Mouse (Mus musculus) forebrain, embryonic 10.5 days (tissue): ENCODE results near the gene Tor2a. TPM values are rescaled to one million over a fixed set of nuclear protein-coding genes. Genes with fewer than 3 reads are reported as not detected.

Source experiments
- DNase-seq: peaks from one replicate; pipeline ENCODE4 v3.0.0-alpha.2; 2017; ENCODE audit warnings: low spot score; ENCODE audit errors: extremely low spot score
- H3K27ac ChIP-seq: fragments of 300-500 bp; sonication (generic); 2 replicates; pipeline ENCODE4 v1.5.1; 2016; ENCODE audit warnings: mild to moderate bottlenecking
- H3K27me3 ChIP-seq: fragments of 300-500 bp; sonication (generic); 2 replicates; pipeline ENCODE4 v1.6.1; 2016; ENCODE audit warnings: mild to moderate bottlenecking; ENCODE audit not compliant: poor library complexity, severe bottlenecking
- H3K36me3 ChIP-seq: fragments of 300-500 bp; sonication (generic); replicated peaks from 2 replicates; pipeline ENCODE4 v1.6.1; 2016; ENCODE audit warnings: mild to moderate bottlenecking, moderate library complexity
- H3K4me1 ChIP-seq: fragments of 300-500 bp; sonication (generic); 2 replicates; pipeline ENCODE4 v1.6.1; 2016
- H3K4me3 ChIP-seq: fragments of 300-500 bp; sonication (generic); 2 replicates; pipeline ENCODE4 v1.5.1; 2016; ENCODE audit warnings: mild to moderate bottlenecking, moderate library complexity
- H3K9me3 ChIP-seq: fragments of 300-500 bp; sonication (generic); 2 replicates; pipeline ENCODE4 v1.6.1; 2016; ENCODE audit warnings: mild to moderate bottlenecking, moderate library complexity
- WGBS: fragments of 180-500 bp; shearing (Covaris S2); methylation state at CpG from one replicate; pipeline ENCODE4 v1.1.7; 2016; 5-methylcytosine and 5-hydroxymethylcytosine counted together
- polyA plus RNA-seq: library from polyadenylated mRNA; unstranded; fragments of >200 nt; fragmentation: Nextera tagmentation; extraction: Ambion mirVana; gene quantifications from 2 replicates; pipeline ENCODE4 v1.2.1, GENCODE M21; 2016

Gene Tor2a
- polyA plus RNA-seq, 1 experiment from 2014 or later = 54.0 TPM

DNA sequence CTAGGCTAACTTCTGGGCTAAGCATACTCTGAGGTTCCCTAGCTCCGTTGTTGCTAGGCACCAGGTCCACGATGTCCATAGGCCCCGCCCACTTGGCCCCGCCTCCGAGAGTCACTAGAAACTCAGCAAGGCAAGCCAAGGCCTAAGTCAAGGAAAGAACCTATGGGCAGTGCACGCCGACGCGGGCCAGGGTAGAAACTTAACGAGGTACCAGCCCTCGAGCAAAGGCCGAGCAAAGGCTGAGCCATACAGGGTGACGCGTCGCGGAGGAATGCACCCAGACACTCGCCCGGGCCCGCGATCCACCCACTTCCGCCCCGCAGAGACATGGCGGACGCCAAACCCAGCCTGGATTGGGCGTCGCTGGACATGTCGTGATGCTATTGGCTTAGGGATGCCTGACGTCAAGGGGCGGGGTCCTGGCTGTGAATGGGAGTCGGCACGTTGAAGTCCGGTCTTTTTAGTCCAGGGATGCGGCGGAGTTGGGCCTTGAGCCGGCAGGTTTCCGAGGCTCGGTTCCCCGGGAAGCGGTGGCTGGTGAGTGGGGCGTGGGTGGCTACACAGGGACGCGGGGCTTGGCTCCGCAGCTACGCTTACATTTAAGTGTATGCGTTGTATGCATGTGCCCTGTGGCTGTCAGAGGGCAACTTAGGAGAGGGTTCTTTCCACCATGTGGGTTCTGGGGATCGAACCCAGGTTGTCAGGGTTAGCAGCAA lies 18.5 kb downstream of the Tor2a start, which contains the start of the genes Ttc16 and Ptrh1:
TSS of gene Ttc16 (minus strand) at position 275 of the 716 bp plus-strand sequence.
TSS of gene Ptrh1 (plus strand) at position 428 of the 716 bp plus-strand sequence.
- H3K4me1 ChIP-seq = peaks cover 41% of the 10 kb centered on the region

GRCm38 (mm10) chr2:32776192-32776591 lies 19.2 kb downstream of the Tor2a start:
- no peaks in the 10 kb centered on the region for H3K9me3 ChIP-seq
- peak overlapping the region; percentile 73 for H3K4me3 ChIP-seq
- H3K27ac ChIP-seq = 0 out of 2 replicates have a peak overlapping the region, but pooled peaks have one; percentile 1
- H3K27me3 ChIP-seq = peaks cover 15% of the 10 kb centered on the region
- H3K4me1 ChIP-seq = peaks cover 40% of the 10 kb centered on the region
- WGBS = 22% methylated on average over 22 of the region's 22 CpGs
- no peak for DNase-seq
- no peaks in the 10 kb centered on the region for H3K36me3 ChIP-seq

More for the DNA sequence above, 18.5 kb downstream of the Tor2a start, which contains the start of the genes Ttc16 and Ptrh1:
- Histone ChIP-seq H3K27ac (peak within 1 kb of the TSS; percentile 85), H3K9me3 (no peaks in the 10 kb centered on the region), H3K27me3 (peaks cover 15% of the 10 kb centered on the region), H3K4me3 (peak within 1 kb of the TSS; percentile 73), H3K36me3 (no peaks in the 10 kb centered on the region)
- DNase-seq = peak; percentile 98
- under 1% methylated on average over 46 of the region's 46 CpGs for WGBS

- Histone ChIP-seq H3K4me1 (peaks cover 30% of the 10 kb centered on the region), H3K9me3 (no peaks in the 10 kb centered on the region), H3K27me3 (peaks cover 15% of the 10 kb centered on the region), H3K36me3 (no peaks in the 10 kb centered on the region), H3K27ac (no peak overlapping the region), H3K4me3 (no peak overlapping the region)
- 92% methylated on average over 6 of the region's 6 CpGs for WGBS
- no peak for DNase-seq
Measured at GRCm38 (mm10) chr2:32778081-32778480, 21.0 kb downstream of the Tor2a start.

DNA sequence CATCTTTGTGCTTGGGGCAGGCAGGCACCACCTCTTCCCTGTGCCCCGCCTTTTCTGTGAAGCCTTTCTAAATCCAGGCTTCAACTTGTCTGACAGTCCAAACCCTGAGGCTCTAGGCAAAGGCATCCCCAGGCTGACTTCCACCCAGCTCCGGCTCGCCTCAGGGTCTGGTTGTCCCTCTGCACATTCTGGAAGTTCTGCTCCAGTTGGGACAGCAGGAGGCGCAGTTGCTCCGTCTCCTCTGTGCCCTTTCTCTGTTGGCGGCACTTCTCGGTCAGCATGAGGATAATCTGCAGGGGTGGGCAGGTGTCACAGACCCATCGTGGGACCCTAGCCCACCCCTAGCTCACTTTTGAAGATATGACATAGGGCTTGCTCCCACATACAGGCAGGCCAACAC lies 22.1 kb downstream of the Tor2a start:
- H3K27ac ChIP-seq = no peak overlapping the region
- 20% methylated on average over 8 of the region's 8 CpGs for WGBS
- peaks cover 34% of the 10 kb centered on the region for H3K4me1 ChIP-seq
- H3K9me3 ChIP-seq = no peaks in the 10 kb centered on the region
- H3K4me3 ChIP-seq = no peak overlapping the region
- peaks cover 15% of the 10 kb centered on the region for H3K27me3 ChIP-seq
- no peaks in the 10 kb centered on the region for H3K36me3 ChIP-seq
- peak; percentile 57 for DNase-seq

GRCm38 (mm10) chr2:32779714-32780113 lies 22.7 kb downstream of the Tor2a start:
- no peak overlapping the region for H3K27ac ChIP-seq
- H3K9me3 ChIP-seq = no peaks in the 10 kb centered on the region
- peaks cover 15% of the 10 kb centered on the region for H3K27me3 ChIP-seq
- 87% methylated on average over 6 of the region's 6 CpGs for WGBS
- no peak for DNase-seq
- no peaks in the 10 kb centered on the region for H3K36me3 ChIP-seq
- peaks cover 38% of the 10 kb centered on the region for H3K4me1 ChIP-seq
- H3K4me3 ChIP-seq = no peak overlapping the region

DNA sequence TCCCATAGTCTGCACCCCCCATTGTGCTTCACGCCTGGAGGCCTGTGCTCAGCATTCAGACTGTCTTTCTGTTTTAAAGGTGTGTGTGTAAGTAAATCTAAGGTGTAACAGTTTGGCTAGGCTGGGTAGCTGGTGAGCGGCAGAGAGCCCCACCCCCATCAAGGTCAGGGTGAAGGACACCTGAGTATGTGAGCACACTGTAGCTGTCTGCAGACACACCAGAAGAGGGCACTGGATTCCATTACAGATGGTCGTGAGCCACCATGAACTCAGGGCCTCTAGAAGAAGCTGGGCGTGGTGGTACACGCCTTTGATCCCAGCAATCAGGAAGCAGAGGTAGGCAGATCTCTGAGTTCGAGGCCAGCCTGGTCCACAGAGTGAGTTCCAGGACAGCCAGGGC lies 24.7 kb downstream of the Tor2a start:
- Histone ChIP-seq H3K27me3 (peaks cover 8% of the 10 kb centered on the region), H3K9me3 (no peaks in the 10 kb centered on the region), H3K4me3 (no peak overlapping the region), H3K4me1 (peaks cover 20% of the 10 kb centered on the region), H3K27ac (no peak overlapping the region), H3K36me3 (no peaks in the 10 kb centered on the region)
- DNase-seq = no peak
- 84% methylated on average over 6 of the region's 6 CpGs for WGBS

DNA sequence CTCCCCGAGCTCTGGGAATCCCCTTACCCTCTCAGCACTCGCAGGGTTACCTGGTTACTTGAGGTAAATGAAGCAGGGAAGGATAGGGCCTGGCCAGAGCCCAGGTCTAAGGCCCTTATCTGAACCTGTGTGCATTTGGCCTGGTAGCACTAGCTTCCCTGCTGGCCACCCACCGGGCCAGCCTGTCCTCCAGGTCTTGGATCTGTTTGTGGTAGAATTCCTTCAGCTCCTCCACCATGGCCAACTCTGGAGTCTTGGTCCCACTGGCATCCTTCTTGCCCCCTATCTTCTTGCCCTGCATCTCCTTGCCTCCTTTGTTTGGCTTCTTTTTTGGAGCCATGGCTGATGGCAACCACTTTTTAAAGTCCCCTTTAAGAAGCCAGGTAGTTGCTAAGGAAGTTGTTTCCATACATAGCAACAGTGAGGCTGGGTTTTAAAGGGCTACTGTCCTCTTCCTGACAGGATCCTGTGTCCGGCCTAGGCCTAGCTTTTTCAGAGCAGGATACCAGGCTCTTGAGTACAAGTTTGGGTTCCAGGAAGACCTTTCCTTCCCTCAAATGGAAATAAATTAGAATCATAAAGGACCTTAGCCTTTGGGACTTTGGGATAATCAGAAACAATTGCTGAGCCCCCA lies 27.1 kb downstream of the Tor2a start, which contains the start of gene Cfap157:
TSS of gene Cfap157 (minus strand) at position 381 of the 634 bp plus-strand sequence.
- peaks cover 14% of the 10 kb centered on the region for H3K4me1 ChIP-seq
- H3K36me3 ChIP-seq = no peaks in the 10 kb centered on the region
- DNase-seq = no peak
- peak within 1 kb of the TSS; percentile 51; the same call in 1 of the 2 replicates for H3K27ac ChIP-seq
- no peaks in the 10 kb centered on the region for H3K9me3 ChIP-seq
- H3K27me3 ChIP-seq = no peaks in the 10 kb centered on the region; the same call in none of the 2 replicates
- no peak within 1 kb of the TSS for H3K4me3 ChIP-seq
- WGBS = 64% methylated on average over 4 of the region's 4 CpGs

GRCm38 (mm10) chr2:32787176-32787575 lies 30.1 kb downstream of the Tor2a start:
- no peaks in the 10 kb centered on the region for H3K27me3 ChIP-seq
- H3K36me3 ChIP-seq = 0 out of 2 replicates have a peak, but pooled peaks cover 3% of the 10 kb centered on the region
- 63% methylated on average over 6 of the region's 6 CpGs for WGBS

DNA sequence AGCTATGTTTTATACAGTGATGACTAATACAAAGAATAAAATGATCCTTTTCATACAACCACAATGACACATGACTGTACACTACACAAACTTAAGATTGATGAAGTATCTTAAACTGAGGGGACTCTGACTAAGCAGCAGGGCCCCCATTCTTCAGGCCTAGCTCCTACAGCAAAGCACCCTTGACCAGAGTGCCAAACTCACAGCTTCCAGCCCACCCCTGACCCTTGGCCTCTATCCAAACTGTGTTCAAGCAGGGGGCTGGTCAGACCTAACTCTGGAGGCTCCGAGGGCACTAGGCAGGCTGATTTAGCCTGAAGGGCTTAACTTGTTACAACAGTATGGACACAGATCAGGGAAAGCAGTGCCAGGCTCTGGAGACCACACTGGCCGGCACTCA lies 31.5 kb downstream of the Tor2a start:
- Histone ChIP-seq H3K4me1 (peaks cover 9% of the 10 kb centered on the region), H3K4me3 (no peak overlapping the region), H3K36me3 (peaks cover 5% of the 10 kb centered on the region; the same call in 1 of the 2 replicates), H3K27ac (no peak overlapping the region), H3K9me3 (no peaks in the 10 kb centered on the region), H3K27me3 (no peaks in the 10 kb centered on the region)
- DNase-seq = no peak
- 59% methylated on average over 2 of the region's 2 CpGs for WGBS

More at GRCm38 (mm10) chr2:32787176-32787575, 30.1 kb downstream of the Tor2a start:
- H3K9me3 ChIP-seq = no peaks in the 10 kb centered on the region
- DNase-seq = no peak
- peaks cover 9% of the 10 kb centered on the region for H3K4me1 ChIP-seq
- no peak overlapping the region for H3K4me3 ChIP-seq
- H3K27ac ChIP-seq = no peak overlapping the region

DNA sequence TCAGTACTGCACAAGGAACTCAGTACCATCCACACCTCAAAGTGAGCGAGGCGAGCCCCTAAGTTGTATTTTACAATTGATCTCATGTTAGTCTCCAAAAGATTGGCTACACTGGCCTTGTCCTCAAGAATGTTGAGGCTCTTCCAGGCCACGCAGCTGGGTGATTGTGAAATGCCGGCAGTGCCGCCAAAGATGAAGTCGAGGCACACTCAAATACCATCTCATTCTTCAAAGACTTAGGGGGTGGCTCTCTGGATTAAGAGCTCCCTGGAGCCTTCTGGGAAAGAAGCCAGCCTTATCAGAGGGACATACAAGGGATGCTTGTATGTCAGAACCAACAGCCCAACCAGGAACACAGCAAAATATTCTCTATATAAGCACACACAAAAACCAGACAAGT lies 34.3 kb downstream of the Tor2a start:
- DNase-seq = no peak
- no peaks in the 10 kb centered on the region for H3K27me3 ChIP-seq
- no peak overlapping the region for H3K4me3 ChIP-seq
- H3K9me3 ChIP-seq = no peaks in the 10 kb centered on the region
- peaks cover 23% of the 10 kb centered on the region for H3K36me3 ChIP-seq
- 89% methylated on average over 6 of the region's 6 CpGs for WGBS
- no peak overlapping the region for H3K27ac ChIP-seq
- no peaks in the 10 kb centered on the region for H3K4me1 ChIP-seq

DNA sequence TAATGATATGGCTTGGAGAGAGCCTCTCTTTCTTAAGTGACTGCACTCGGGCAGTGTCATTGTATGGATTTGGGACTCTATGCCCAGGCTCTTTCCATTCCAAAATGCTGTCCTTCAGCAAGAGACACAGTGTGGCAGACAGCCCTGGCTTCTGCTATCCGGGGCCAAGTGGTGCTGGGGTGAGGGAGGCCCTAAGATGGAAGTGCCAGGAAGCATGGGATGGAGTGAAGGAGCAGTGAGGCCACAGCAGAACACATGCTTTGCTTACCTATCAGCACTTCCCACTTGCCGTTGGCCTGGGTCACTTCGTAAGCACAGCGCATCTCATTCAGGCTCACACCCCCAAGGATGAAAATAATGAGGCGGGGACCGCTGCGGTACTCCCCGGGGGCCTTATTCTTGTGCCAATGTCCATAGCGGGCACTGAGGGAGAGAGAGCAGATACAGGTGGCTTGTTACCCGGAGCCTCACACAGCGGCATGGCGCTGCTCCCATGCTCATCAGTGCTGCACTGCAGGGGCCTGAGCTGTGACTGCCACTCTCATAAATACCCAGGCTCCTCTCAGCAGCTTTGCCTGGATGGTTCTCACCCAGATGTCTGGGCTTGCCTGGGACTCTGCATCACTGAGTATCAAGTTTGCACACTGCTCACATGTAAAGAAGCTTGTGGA lies 38.8 kb downstream of the Tor2a start:
- Histone ChIP-seq H3K27ac (no peak overlapping the region), H3K36me3 (peaks cover 60% of the 10 kb centered on the region)
- 90% methylated on average over 13 of the region's 13 CpGs for WGBS

GRCm38 (mm10) chr2:32798251-32798962 lies 41.4 kb downstream of the Tor2a start:
- Histone ChIP-seq H3K9me3 (no peaks in the 10 kb centered on the region), H3K36me3 (peaks cover 77% of the 10 kb centered on the region), H3K27ac (no peak overlapping the region), H3K27me3 (no peaks in the 10 kb centered on the region), H3K4me3 (no peak overlapping the region), H3K4me1 (no peaks in the 10 kb centered on the region)
- WGBS = 87% methylated on average over 10 of the region's 10 CpGs
- no peak for DNase-seq

More for the DNA sequence above, 38.8 kb downstream of the Tor2a start:
- no peaks in the 10 kb centered on the region for H3K9me3 ChIP-seq
- DNase-seq = no peak
- no peak overlapping the region for H3K4me3 ChIP-seq
- H3K27me3 ChIP-seq = no peaks in the 10 kb centered on the region
- H3K4me1 ChIP-seq = no peaks in the 10 kb centered on the region
